Mouse (Mus musculus): ENCODE results near the gene 1700028P14Rik.
A peak's percentile ranks its signal among the peaks of the same experiment; 100 is the strongest.
"Not testable (repeated sequence)": the region's sequence is repeated elsewhere in the genome, so short reads cannot be mapped to it uniquely, and the experiment has no call there.

1700028P14Rik gene

GRCm38 (mm10) chr19:23652644-23653043 is at the start of gene 1700028P14Rik:
Gene 1700028P14Rik (minus strand): TSS chr19:23652812.
- DNase-seq (ENCODE audit: low read depth) = no peak

DNA sequence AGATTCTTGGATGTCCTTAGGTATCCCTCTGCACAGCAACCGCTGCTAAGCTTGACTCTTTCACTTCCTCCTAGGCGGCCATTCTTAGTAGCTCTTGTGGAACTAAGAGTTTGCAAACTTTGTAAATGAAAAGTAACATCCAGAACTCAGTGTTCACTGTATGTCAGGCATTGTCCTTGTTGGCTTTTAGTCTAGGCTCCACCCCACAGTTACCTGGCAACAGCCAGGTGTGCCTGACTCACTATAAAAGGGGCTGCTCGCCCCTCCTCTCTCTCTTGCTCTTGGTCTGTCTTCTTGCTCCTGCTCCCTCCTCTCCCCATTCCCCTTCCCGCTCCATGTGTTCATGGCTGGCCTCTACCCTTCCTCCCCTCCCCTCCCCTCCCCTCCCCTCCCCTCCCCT is 46.5 kb upstream of the 1700028P14Rik start:
- no peak for DNase-seq (ENCODE audit: low read depth)

DNA sequence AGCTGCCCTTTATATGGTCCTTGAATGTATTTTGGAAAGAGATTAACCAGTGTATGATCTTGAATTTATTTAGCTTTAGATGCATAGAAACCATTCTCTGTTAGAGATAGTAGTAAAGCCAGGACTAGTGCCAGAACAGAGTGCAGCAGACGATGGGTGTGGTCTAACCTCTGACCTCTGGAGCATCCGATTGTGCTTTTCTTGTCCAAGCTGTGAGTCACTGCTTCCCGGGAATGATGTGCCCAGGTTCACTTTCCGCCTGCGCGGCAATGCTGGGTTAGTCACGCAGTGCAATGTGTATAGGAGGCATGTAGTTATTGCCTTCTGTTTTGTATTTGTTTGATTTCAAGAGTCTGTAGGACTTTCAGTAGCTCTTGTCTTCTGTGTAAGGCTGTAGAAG is 45.8 kb upstream of the 1700028P14Rik start:
- DNase-seq (ENCODE audit: low read depth) = peak; percentile 45

- DNase-seq (ENCODE audit: low read depth) = peak; percentile 15
These were observed 45.2 kb upstream of the 1700028P14Rik start for GRCm38 (mm10) chr19:23697861-23698260.

DNA sequence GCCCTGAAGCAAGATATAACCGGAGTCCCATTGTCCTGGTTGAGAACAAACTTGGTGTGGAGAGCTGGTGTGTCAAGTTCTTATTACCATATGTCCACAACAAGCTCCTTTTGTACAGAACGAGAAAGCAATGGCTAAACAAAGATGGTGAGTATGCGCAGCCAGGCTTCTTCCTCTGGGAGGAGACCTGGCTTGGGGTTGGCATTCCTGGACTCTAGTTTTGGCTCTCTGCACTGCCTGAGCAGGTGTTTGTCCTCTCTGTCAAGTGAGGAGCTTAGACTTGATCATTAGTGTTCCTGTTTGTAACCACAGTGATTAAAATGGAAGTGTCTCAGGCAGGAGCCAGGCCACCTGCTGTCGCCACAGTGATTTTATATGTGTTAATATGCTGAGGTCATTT is 41.7 kb upstream of the 1700028P14Rik start:
- DNase-seq (ENCODE audit: low read depth) = no peak

DNA sequence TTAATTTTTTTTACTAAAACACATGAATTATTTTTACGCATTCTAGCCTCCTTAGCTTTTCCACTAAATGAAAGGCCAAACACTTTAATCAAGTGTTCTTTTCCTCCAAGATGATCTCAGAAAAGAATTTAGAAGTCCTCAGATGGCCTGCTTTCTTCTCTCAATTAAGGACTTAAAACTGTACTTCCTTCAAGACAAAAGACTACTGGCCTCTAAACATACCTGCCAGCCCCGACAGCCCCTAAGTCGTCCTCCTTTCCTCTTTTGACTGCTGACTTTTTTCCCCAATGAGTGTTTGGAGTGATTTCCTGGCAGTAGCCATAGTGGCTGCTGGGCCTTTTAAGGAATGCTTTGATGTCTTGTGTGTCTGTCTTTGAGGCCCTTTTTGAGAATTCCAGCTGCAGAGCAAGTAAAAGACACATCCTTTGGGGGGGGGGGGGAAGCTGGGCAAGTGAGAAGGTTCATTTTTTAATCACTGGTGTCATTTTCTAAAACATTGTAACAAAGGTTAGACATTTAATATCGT is 35.9 kb upstream of the 1700028P14Rik start:
- DNase-seq (ENCODE audit: low read depth) = peak; percentile 26

- DNase-seq (ENCODE audit: low read depth) = peak; percentile 98
These were observed 34.8 kb upstream of the 1700028P14Rik start, which contains the start of gene Ptar1 for GRCm38 (mm10) chr19:23687296-23688021. Gene Ptar1 (plus strand): TSS chr19:23687429.

DNA sequence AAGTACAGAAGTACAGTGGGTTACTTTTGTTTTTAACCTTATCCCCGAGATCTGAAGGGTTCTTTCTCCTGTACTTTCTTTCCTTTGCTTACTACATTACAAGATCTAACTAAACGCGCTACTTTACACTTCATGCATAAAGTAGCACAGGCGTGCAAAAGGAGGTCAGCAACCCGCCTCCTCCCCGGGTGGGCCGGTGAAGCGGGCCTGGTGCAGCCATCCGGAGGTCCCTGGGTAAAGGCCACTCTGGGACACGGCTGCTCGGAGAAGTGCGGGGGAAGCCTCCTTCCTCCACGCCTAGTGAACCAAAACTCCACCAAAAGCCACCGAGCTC is 34.3 kb upstream of the 1700028P14Rik start:
- DNase-seq (ENCODE audit: low read depth) = no peak

DNA sequence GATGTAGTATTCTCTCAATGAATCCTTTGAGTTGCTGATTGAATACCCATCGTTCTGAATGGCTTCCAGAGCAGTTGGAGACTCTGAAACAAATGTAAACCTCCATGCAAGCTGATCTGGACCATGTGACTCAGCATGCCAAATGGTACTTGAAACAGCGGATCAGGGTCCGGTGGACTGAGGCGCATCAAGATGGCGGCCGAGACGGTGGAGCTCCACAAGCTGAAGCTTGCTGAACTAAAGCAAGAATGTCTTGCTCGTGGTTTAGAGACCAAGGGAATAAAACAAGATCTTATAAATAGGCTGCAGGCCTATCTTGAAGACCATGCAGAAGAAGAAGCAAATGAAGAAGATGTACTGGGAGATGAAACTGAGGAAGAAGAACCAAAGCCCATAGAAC is 23.0 kb upstream of the 1700028P14Rik start:
- DNase-seq (ENCODE audit: low read depth) = not testable (repeated sequence)

- DNase-seq (ENCODE audit: low read depth) = no peak
These were observed 20.4 kb upstream of the 1700028P14Rik start for GRCm38 (mm10) chr19:23673021-23673420.

DNA sequence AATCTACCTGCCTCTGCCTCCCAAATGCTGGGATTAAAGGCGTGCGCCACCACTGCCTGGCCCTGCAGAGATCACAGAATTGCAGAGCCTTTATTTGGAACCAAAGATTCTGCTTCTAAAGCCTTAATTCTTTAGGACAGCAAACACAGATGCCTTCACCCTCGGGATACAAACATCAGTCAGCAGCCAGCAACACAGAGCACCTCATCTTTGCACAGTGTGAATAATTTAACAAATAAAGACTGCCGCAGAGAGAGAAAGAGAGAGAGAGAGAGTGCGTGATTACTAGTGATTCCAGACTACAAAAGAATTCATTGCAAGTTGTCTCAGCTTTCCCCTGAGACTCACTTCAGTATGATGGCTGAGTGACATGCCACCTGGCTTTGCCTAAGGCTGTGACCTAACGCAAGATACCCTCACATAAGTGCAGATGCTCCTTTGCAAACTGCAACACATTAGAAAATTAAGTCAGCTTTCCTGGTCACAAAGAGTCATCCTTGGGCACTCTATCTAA is 15.6 kb upstream of the 1700028P14Rik start:
- DNase-seq (ENCODE audit: low read depth) = no peak

- no peak for DNase-seq (ENCODE audit: low read depth)
These were observed 11.5 kb upstream of the 1700028P14Rik start for GRCm38 (mm10) chr19:23664083-23664482.

DNA sequence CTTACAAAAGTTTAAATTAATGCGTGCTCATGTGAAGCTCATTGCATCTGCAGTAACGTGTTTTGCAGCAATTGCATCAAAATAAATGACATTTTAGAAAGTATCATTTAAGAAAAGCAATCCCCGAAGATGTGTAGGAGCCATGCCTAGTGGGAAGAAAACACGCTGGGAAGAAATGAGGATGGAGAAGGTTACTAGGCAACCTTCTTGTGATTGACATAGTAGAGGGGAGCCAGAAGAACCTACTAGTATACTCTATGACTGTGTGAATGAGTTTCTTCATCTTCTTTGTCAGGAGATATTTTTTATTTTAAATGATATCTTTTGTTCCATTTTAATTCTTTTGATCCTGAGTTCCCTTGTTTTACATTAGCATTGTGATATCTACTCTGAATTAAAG is 5.7 kb upstream of the 1700028P14Rik start:
- no peak for DNase-seq (ENCODE audit: low read depth)

- DNase-seq (ENCODE audit: low read depth) = no peak
These were observed 4.8 kb upstream of the 1700028P14Rik start for GRCm38 (mm10) chr19:23657261-23657932.

DNA sequence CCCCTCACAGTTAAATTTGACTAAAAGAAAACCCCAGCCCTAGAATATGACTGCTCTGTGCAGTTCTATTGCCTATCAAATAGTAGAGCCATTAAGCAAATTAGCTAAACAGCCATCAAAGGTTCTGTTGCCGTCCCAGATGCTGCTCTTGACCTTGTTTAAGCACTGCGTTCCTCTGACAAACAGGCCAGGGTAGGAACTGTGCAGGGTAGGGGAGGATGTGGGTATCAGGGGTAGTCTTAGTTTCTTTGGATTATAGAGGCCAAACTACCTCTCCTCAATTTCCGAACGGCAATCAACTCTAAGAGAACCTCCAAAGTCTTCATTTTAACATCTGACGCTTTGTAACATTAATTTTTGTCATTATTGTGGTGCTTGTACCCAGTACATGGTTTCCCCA is 542 bp upstream of the 1700028P14Rik start:
- no peak for DNase-seq (ENCODE audit: low read depth)

- DNase-seq (ENCODE audit: low read depth) = no peak
These were observed 5.3 kb downstream of the 1700028P14Rik start for GRCm38 (mm10) chr19:23647308-23647707.

GRCm38 (mm10) chr19:23645347-23645746 is 7.3 kb downstream of the 1700028P14Rik start:
- no peak for DNase-seq (ENCODE audit: low read depth)

DNA sequence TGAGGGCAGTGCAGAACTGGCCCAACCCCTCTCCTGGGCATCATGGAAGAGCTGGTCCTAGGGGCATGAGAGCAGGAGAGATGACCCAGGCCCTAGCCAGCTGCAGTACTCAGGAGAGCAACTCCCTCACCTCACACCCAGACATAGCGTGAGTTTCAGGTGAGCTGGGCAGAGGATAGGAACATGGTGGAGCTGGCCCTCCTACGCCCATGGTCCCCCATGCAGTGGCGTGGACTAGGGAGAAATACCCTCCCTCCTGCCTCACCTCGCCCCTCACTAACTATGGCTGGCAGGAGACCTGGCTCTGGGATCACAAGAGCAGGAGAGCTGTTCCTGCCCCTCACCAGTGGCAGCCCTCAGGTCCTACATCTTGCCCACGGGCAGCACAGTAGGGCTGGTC is 8.8 kb downstream of the 1700028P14Rik start:
- DNase-seq (ENCODE audit: low read depth) = no peak

DNA sequence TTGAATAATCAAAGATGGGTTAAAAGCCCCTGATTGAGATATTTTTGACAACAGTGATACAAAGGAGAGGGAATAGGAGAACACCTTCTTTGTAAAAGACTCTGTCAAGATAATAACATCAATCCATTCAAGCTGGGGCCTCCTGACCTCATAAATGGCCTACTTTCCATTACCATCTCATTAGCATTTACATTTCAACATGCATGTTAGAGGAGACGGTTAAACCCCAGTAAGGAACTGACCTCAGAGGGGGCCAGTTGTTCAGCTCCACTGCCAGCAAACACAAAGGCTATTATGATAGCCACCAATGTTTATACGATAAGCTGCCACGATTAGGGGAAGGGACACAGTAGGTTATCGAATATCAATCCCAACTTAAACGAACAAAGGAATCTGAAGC is 15.8 kb downstream of the 1700028P14Rik start:
- DNase-seq (ENCODE audit: low read depth) = no peak

GRCm38 (mm10) chr19:23631611-23632492 is 20.8 kb downstream of the 1700028P14Rik start:
- no peak for DNase-seq (ENCODE audit: low read depth)

GRCm38 (mm10) chr19:23614268-23614667 is 38.3 kb downstream of the 1700028P14Rik start:
- peak; percentile 2 for DNase-seq (ENCODE audit: low read depth)

- DNase-seq (ENCODE audit: low read depth) = no peak
These were observed 42.9 kb downstream of the 1700028P14Rik start for GRCm38 (mm10) chr19:23609724-23610123.

Data from NIH3T3 (cell line).